Mouse (Mus musculus) G1E (cell line): ENCODE measurements around the gene Ssbp3.

Experiments used
- CTCF ChIP-seq: IDR thresholded peaks from 2 replicates; pipeline ENCODE4 v1.5.1; 2012; ENCODE audit warnings: low read depth, low read length, inconsistent platforms, mixed read lengths
- GATA1 ChIP-seq: IDR thresholded peaks from 2 replicates; pipeline ENCODE4 v1.6.1; 2012; ENCODE audit warnings: borderline replicate concordance, low read length, inconsistent platforms, mixed read lengths
- GATA2 ChIP-seq: IDR thresholded peaks from 2 replicates; pipeline ENCODE4 v1.6.1; 2012; ENCODE audit warnings: low read depth, low read length, inconsistent platforms, borderline replicate concordance
- POLR2AphosphoS5 ChIP-seq: IDR thresholded peaks from 2 replicates; pipeline ENCODE4 v1.6.1; 2012; ENCODE audit warnings: low read depth, low read length, inconsistent platforms; ENCODE audit not compliant: insufficient replicate concordance
- TAL1 ChIP-seq: conservative IDR thresholded peaks from 2 replicates; pipeline ENCODE4 v1.6.1; 2012; ENCODE audit warnings: low read depth, low read length, inconsistent platforms, mixed read lengths

- TF ChIP-seq CTCF (no peak), TAL1 (no peak), GATA1 (no peak), POLR2AphosphoS5 (no peak), GATA2 (no peak)
Observed at GRCm38 (mm10) chr4:106908950-106909751, 1.4 kb upstream of the Ssbp3 start.
